Mouse (Mus musculus): ENCODE measurements at regions not wholly inside any gene's neighbourhood (a gene's known extent, or its start where the extent isn't known, plus 50 kb on each side); places are given as distances from the start of the nearest gene placed in this dataset.

DNA sequence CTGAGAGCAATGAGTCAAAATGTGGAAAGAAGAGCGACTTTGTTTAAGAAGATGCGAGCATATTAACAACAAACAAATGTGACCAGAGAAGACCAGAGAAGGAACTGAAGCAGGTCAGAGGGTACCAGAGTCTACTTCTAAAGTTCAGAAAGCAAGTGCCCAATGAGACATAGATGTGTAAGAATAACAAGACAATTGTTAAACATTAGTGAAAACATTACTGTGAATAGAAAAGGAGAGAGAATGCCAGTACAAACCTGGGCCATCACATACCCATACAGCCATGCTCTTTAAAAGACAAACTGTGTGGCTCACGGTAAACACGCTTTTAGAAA lies 214.8 kb upstream of the Tbl1xr1 start:
- Histone ChIP-seq H3K4me1 (ENCODE audit: control insufficient read depth, insufficient read depth) (no peaks in the 10 kb centered on the region), H3K4me3 (ENCODE audit: low read depth, low read length) (no peak overlapping the region), H3K27me3 (ENCODE audit: control insufficient read depth, insufficient read depth, low read length) (no peaks in the 10 kb centered on the region), H3K36me3 (replicated peaks; ENCODE audit: control insufficient read depth, insufficient read depth, low read length) (no peaks in the 10 kb centered on the region), H3K9ac (replicated peaks; ENCODE audit: low read depth, low read length) (no peak overlapping the region), H3K4me2 (ENCODE audit: low read depth, low read length) (no peak overlapping the region), H3K9me3 (replicated peaks; ENCODE audit: control insufficient read depth, low read length) (0 out of 2 replicates have a peak, but pooled peaks cover 4% of the 10 kb centered on the region), H3K27ac (ENCODE audit: low read depth) (no peak overlapping the region)
- WGBS = 83% methylated on average over 4 of the region's 4 CpGs
- ATAC-seq (ENCODE audit: insufficient read depth, low read depth) (no peak), DNase-seq (ENCODE audit: low spot score) (no peak)
- TF ChIP-seq EP300 (IDR thresholded peaks at IDR 0.05; ENCODE audit: low read depth) (no peak), CTCF (IDR thresholded peaks at IDR 0.05; ENCODE audit: low read depth) (no peak)

DNA sequence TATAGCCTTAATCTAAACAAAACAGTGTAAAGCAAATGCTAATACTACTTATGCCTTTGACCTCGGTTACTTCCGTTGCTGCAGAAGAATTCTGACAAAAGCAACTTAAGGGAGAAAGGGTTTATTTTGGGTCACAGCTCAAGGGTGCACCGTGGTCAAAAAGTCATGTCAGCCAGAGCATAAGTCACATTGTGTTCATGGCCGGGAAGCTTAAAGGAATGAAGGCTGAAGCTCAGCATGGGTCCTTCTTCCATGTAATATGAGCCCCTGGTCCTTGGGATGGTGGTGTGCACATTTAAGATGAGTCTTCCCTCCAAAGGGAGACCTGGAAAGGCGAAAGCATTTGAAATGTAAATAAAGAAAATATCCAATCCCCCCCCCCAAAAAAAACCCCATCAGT lies 212.1 kb upstream of the Tbl1xr1 start:
- ATAC-seq (ENCODE audit: insufficient read depth, low read depth) = no peak

DNA sequence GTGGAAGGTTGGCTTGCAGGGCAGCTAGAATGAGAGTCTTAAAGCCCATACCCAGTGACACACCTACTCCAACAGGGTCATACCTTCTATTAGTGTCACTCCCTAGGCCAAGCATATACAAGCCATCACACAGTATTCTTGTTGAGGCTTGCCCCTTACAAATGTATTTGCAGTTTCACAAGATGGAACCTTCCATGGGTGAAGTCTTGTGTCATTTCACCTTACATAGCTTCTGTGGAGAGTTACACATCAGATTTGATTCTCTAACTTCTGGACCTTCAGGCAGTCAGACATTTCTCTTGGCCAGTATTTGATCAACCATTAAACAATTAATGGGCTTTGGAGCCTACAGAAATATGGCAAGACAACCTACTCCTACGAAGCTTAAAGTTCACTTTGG lies 210.6 kb upstream of the Tbl1xr1 start:
- no peaks in the 10 kb centered on the region for H3K27me3 ChIP-seq (ENCODE audit: control insufficient read depth, insufficient read depth, low read length)
- no peak for TF ChIP-seq EP300 (IDR thresholded peaks at IDR 0.05; ENCODE audit: low read depth)
- no peak for TF ChIP-seq CTCF (IDR thresholded peaks at IDR 0.05; ENCODE audit: low read depth)
- H3K9me3 ChIP-seq (replicated peaks; ENCODE audit: control insufficient read depth, low read length) = 0 out of 2 replicates have a peak, but pooled peaks cover 4% of the 10 kb centered on the region
- 89% methylated on average over 1 of the region's 1 CpGs for WGBS
- no peak overlapping the region for H3K9ac ChIP-seq (replicated peaks; ENCODE audit: low read depth, low read length)
- DNase-seq (ENCODE audit: low spot score) (no peak), ATAC-seq (ENCODE audit: insufficient read depth, low read depth) (no peak)
- H3K4me2 ChIP-seq (ENCODE audit: low read depth, low read length) = no peak overlapping the region
- H3K27ac ChIP-seq (ENCODE audit: low read depth) = no peak overlapping the region
- no peaks in the 10 kb centered on the region for H3K36me3 ChIP-seq (replicated peaks; ENCODE audit: control insufficient read depth, insufficient read depth, low read length)
- H3K4me1 ChIP-seq (ENCODE audit: control insufficient read depth, insufficient read depth) = no peaks in the 10 kb centered on the region
- H3K4me3 ChIP-seq (ENCODE audit: low read depth, low read length) = no peak overlapping the region

More for the DNA sequence above, 212.1 kb upstream of the Tbl1xr1 start:
- Histone ChIP-seq H3K27ac (ENCODE audit: low read depth) (no peak overlapping the region), H3K4me2 (ENCODE audit: low read depth, low read length) (no peak overlapping the region), H3K4me3 (ENCODE audit: low read depth, low read length) (no peak overlapping the region), H3K36me3 (replicated peaks; ENCODE audit: control insufficient read depth, insufficient read depth, low read length) (no peaks in the 10 kb centered on the region), H3K9ac (replicated peaks; ENCODE audit: low read depth, low read length) (no peak overlapping the region), H3K4me1 (ENCODE audit: control insufficient read depth, insufficient read depth) (no peaks in the 10 kb centered on the region), H3K27me3 (ENCODE audit: control insufficient read depth, insufficient read depth, low read length) (no peaks in the 10 kb centered on the region), H3K9me3 (replicated peaks; ENCODE audit: control insufficient read depth, low read length) (0 out of 2 replicates have a peak, but pooled peaks cover 4% of the 10 kb centered on the region)
- DNase-seq (ENCODE audit: low spot score) = no peak
- 67% methylated on average over 5 of the region's 5 CpGs for WGBS
- TF ChIP-seq CTCF (IDR thresholded peaks at IDR 0.05; ENCODE audit: low read depth) = no peak
- no peak for TF ChIP-seq EP300 (IDR thresholded peaks at IDR 0.05; ENCODE audit: low read depth)

DNA sequence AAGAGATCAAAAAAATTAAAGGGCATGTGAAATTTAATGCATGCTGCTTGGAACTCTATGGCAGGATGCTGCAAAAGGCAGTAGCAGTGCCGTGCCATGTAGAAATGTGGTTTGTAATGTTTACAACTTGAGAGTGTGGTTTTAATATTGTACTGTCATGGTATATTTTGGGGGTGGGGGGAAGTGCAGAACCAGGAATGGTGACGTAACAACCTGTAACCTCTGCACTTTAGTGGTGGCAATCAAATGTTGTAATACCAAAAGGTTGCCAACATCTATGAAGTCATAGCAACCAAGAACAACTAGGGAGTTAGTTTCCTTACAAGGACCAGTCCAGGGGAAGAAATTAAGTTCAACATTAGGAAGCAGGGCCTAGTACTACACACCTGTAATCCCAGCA lies 198.1 kb upstream of the Tbl1xr1 start:
- no peak overlapping the region for H3K27ac ChIP-seq (ENCODE audit: low read depth)
- TF ChIP-seq EP300 (IDR thresholded peaks at IDR 0.05; ENCODE audit: low read depth) (no peak), CTCF (IDR thresholded peaks at IDR 0.05; ENCODE audit: low read depth) (no peak)
- no peaks in the 10 kb centered on the region for H3K9me3 ChIP-seq (replicated peaks; ENCODE audit: control insufficient read depth, low read length)
- no peaks in the 10 kb centered on the region for H3K4me1 ChIP-seq (ENCODE audit: control insufficient read depth, insufficient read depth)
- no peak overlapping the region for H3K9ac ChIP-seq (replicated peaks; ENCODE audit: low read depth, low read length)
- H3K4me2 ChIP-seq (ENCODE audit: low read depth, low read length) = no peak overlapping the region
- no peak overlapping the region for H3K4me3 ChIP-seq (ENCODE audit: low read depth, low read length)
- no peaks in the 10 kb centered on the region for H3K36me3 ChIP-seq (replicated peaks; ENCODE audit: control insufficient read depth, insufficient read depth, low read length)
- no peak for DNase-seq (ENCODE audit: low spot score)
- WGBS = 84% methylated on average over 2 of the region's 2 CpGs
- ATAC-seq (ENCODE audit: insufficient read depth, low read depth) = no peak
- no peaks in the 10 kb centered on the region for H3K27me3 ChIP-seq (ENCODE audit: control insufficient read depth, insufficient read depth, low read length)

DNA sequence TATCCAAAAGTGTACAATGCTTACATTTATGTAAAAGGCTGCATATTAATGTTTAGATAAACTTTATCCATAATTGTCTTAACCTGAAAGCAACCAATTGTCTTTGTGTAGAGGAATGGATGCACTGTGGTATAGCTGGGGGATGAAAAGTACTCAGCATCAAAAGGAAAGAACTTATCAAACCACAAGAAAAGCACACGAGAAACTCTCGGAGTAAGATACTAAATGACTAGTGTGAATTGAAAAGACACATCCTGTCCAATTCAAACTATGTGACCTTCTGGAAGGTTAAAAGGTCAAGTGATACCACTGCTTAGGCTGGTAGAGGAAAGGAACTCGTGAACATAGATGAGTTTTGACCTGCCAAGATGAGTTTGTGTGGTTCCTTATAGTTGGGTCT lies 192.2 kb upstream of the Tbl1xr1 start:
- ATAC-seq (ENCODE audit: insufficient read depth, low read depth) (no peak), DNase-seq (ENCODE audit: low spot score) (no peak)
- no peak overlapping the region for H3K9ac ChIP-seq (replicated peaks; ENCODE audit: low read depth, low read length)
- no peaks in the 10 kb centered on the region for H3K36me3 ChIP-seq (replicated peaks; ENCODE audit: control insufficient read depth, insufficient read depth, low read length)
- no peaks in the 10 kb centered on the region for H3K27me3 ChIP-seq (ENCODE audit: control insufficient read depth, insufficient read depth, low read length)
- H3K4me3 ChIP-seq (ENCODE audit: low read depth, low read length) = no peak overlapping the region
- 61% methylated on average over 3 of the region's 3 CpGs for WGBS
- H3K27ac ChIP-seq (ENCODE audit: low read depth) = no peak overlapping the region
- no peaks in the 10 kb centered on the region for H3K4me1 ChIP-seq (ENCODE audit: control insufficient read depth, insufficient read depth)
- H3K4me2 ChIP-seq (ENCODE audit: low read depth, low read length) = no peak overlapping the region
- TF ChIP-seq EP300 (IDR thresholded peaks at IDR 0.05; ENCODE audit: low read depth) = no peak
- TF ChIP-seq CTCF (IDR thresholded peaks at IDR 0.05; ENCODE audit: low read depth) = no peak
- H3K9me3 ChIP-seq (replicated peaks; ENCODE audit: control insufficient read depth, low read length) = no peaks in the 10 kb centered on the region

DNA sequence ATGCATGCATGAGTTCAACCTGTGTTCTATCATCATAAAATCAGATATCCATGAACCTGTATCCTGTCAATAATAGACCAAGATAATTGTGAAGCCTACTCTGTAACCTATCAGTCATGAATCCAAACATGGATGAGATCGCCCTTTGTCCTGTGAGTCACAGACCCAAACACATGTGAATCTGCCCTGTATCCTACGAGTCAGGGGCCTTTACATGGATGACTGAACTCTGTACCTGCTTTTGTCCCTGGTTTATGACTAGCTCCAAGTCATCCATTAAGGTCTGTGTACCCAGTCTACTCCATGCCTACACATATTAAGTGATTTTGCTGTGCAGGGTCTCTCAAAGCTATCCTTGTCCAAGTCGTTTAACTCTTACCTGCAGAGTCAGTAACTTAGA lies 187.7 kb upstream of the Tbl1xr1 start:
- Histone ChIP-seq H3K9ac (replicated peaks; ENCODE audit: low read depth, low read length) (no peak overlapping the region), H3K36me3 (replicated peaks; ENCODE audit: control insufficient read depth, insufficient read depth, low read length) (no peaks in the 10 kb centered on the region), H3K4me3 (ENCODE audit: low read depth, low read length) (no peak overlapping the region), H3K9me3 (replicated peaks; ENCODE audit: control insufficient read depth, low read length) (no peaks in the 10 kb centered on the region), H3K4me2 (ENCODE audit: low read depth, low read length) (no peak overlapping the region), H3K27me3 (ENCODE audit: control insufficient read depth, insufficient read depth, low read length) (no peaks in the 10 kb centered on the region), H3K27ac (ENCODE audit: low read depth) (no peak overlapping the region), H3K4me1 (ENCODE audit: control insufficient read depth, insufficient read depth) (no peaks in the 10 kb centered on the region)
- WGBS = 80% methylated on average over 3 of the region's 3 CpGs
- ATAC-seq (ENCODE audit: insufficient read depth, low read depth) (no peak), DNase-seq (ENCODE audit: low spot score) (no peak)
- no peak for TF ChIP-seq EP300 (IDR thresholded peaks at IDR 0.05; ENCODE audit: low read depth)
- TF ChIP-seq CTCF (IDR thresholded peaks at IDR 0.05; ENCODE audit: low read depth) = no peak

Measured in heart, postnatal 0 days (tissue).